Mouse (Mus musculus): ENCODE measurements around the gene Arl5c. TPM values are rescaled to one million over a fixed set of nuclear protein-coding genes. Genes with fewer than 3 reads are reported as not detected.

Gene Arl5c
- total and polyA plus RNA-seq, 3 experiments, result 1.2 to 10.4 TPM; not detected in 1

GRCm38 (mm10) chr11:98034840-98035239, 38.9 kb upstream of the Arl5c start:
- TF ChIP-seq ZKSCAN1 (IDR thresholded peaks at IDR 0.05; ENCODE audit: low read depth, low read length) (no peak), MXI1 (IDR thresholded peaks at IDR 0.05; ENCODE audit: low read depth, low read length) (no peak)
- Histone ChIP-seq H3K36me3 (ENCODE audit: control insufficient read depth in 1 of 2, insufficient read depth in 2 of 2, low read length in 2 of 2) (no peaks in the 10 kb centered on the region; a peak in 1 of 4 replicates), H3K9ac (ENCODE audit: control insufficient read depth, low read depth, low read length, poor library complexity, severe bottlenecking) (no peak overlapping the region), H3K9me3 (replicated peaks; ENCODE audit: insufficient read depth, low read length) (no peaks in the 10 kb centered on the region), H3K27me3 (ENCODE audit: control insufficient read depth in 1 of 2, insufficient read depth in 2 of 2, low read length in 2 of 2) (no peaks in the 10 kb centered on the region), H3K4me1 (ENCODE audit: control insufficient read depth in 1 of 2, insufficient read depth in 2 of 2, low read length in 2 of 2) (peaks cover 0 to 4% of the 10 kb centered on the region in 2 experiments; a peak in 1 of 4 replicates), H3K27ac (ENCODE audit: control insufficient read depth, low read depth, low read length) (no peak overlapping the region), H3K79me2 (ENCODE audit: control insufficient read depth, insufficient read depth, low read length, poor library complexity) (no peaks in the 10 kb centered on the region), H3K4me3 (ENCODE audit: control insufficient read depth in 1 of 2, insufficient read depth in 1 of 2, low read depth in 2 of 2, low read length in 2 of 2) (no peak overlapping the region)
- DNase-seq (ENCODE audit: low read depth, low spot score), result no peak

DNA sequence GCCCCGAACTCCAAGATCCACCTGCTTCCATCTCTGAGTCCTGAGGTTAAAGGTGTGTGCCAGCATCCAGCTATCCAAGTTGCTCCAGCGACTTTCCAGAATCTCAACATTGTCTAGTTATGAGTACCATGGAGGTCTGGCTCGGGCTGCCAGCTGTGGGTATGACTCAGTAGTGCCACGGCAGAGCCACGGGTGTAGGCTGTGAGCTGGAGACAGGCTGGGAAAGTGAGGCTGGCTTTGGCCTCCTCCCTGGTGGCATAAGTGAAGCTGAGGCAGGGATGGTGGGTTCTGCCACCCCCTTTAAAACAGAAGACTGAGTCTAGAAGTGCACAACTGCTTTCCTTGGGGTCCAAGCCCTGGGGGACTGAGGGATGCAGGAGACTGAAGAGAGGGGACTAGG, 38.1 kb upstream of the Arl5c start:
- peaks cover 0 to 6% of the 10 kb centered on the region in 2 experiments; a peak in 1 of 4 replicates for H3K4me1 ChIP-seq (ENCODE audit: control insufficient read depth in 1 of 2, insufficient read depth in 2 of 2, low read length in 2 of 2)
- no peaks in the 10 kb centered on the region for H3K27me3 ChIP-seq (ENCODE audit: control insufficient read depth in 1 of 2, insufficient read depth in 2 of 2, low read length in 2 of 2)
- no peak for DNase-seq (ENCODE audit: low read depth, low spot score)
- no peak overlapping the region for H3K27ac ChIP-seq (ENCODE audit: control insufficient read depth, low read depth, low read length)
- no peak for TF ChIP-seq TAL1 (IDR thresholded peaks at IDR 0.05; ENCODE audit: low read length)
- no peak for TF ChIP-seq MAX (IDR thresholded peaks at IDR 0.05; ENCODE audit: low read length)
- no peak for TF ChIP-seq ZNF384 (IDR thresholded peaks at IDR 0.05; ENCODE audit: low read depth, low read length)
- no peak for TF ChIP-seq CTCF (IDR thresholded peaks at IDR 0.05 in 2 of 3, conservative IDR thresholded peaks at IDR 0.05 in 1 of 3; ENCODE audit: control insufficient read depth in 1 of 3, insufficient read depth in 1 of 3, low read depth in 2 of 3, low read length in 3 of 3, poor library complexity in 1 of 3, severe bottlenecking in 1 of 3)
- no peak for TF ChIP-seq SIN3A (IDR thresholded peaks at IDR 0.05; ENCODE audit: low read length)
- TF ChIP-seq POLR2AphosphoS2 (IDR thresholded peaks at IDR 0.05; ENCODE audit: low read length), result no peak
- no peak for TF ChIP-seq TBP (IDR thresholded peaks at IDR 0.05; ENCODE audit: low read depth, low read length)
- no peak for TF ChIP-seq POLR2A (IDR thresholded peaks at IDR 0.05; ENCODE audit: control insufficient read depth in 1 of 2, insufficient read depth in 1 of 2, low read depth in 1 of 2, low read length in 2 of 2, poor library complexity in 1 of 2)
- TF ChIP-seq HCFC1 (IDR thresholded peaks at IDR 0.05; ENCODE audit: low read depth, low read length), result no peak
- TF ChIP-seq USF2 (IDR thresholded peaks at IDR 0.05; ENCODE audit: borderline replicate concordance in 1 of 2, insufficient read depth in 1 of 2, low read depth in 1 of 2, low read length in 2 of 2), result no peak
- no peak for TF ChIP-seq UBTF (IDR thresholded peaks at IDR 0.05; ENCODE audit: borderline replicate concordance, insufficient read depth, low read depth, low read length)
- TF ChIP-seq NELFE (IDR thresholded peaks at IDR 0.05; ENCODE audit: low read depth, low read length), result no peak
- TF ChIP-seq MEF2A (IDR thresholded peaks at IDR 0.05; ENCODE audit: extremely low read depth, insufficient replicate concordance, low read depth, low read length, poor library complexity, severe bottlenecking), result no peak
- TF ChIP-seq MAFK (IDR thresholded peaks at IDR 0.05; ENCODE audit: borderline replicate concordance, low read depth, low read length), result no peak
- TF ChIP-seq USF1 (IDR thresholded peaks at IDR 0.05; ENCODE audit: low read depth, low read length), result no peak
- no peak for TF ChIP-seq CHD2 (IDR thresholded peaks at IDR 0.05; ENCODE audit: low read length)
- TF ChIP-seq EP300 (IDR thresholded peaks at IDR 0.05; ENCODE audit: low read depth in 1 of 2, low read length in 2 of 2), result no peak
- no peak for TF ChIP-seq TCF12 (IDR thresholded peaks at IDR 0.05; ENCODE audit: low read depth, low read length)
- TF ChIP-seq ZMIZ1 (IDR thresholded peaks at IDR 0.05; ENCODE audit: low read depth, low read length), result no peak
- no peak for TF ChIP-seq MYC (IDR thresholded peaks at IDR 0.05; ENCODE audit: low read depth, low read length)
- no peaks in the 10 kb centered on the region for H3K9me3 ChIP-seq (replicated peaks; ENCODE audit: insufficient read depth, low read length)
- H3K79me2 ChIP-seq (ENCODE audit: control insufficient read depth, insufficient read depth, low read length, poor library complexity), result peaks cover under 1% of the 10 kb centered on the region; the same call in 1 of the 2 replicates
- H3K36me3 ChIP-seq (ENCODE audit: control insufficient read depth in 1 of 2, insufficient read depth in 2 of 2, low read length in 2 of 2), result peaks cover 3% of the 10 kb centered on the region in 2 experiments
- no peak overlapping the region for H3K9ac ChIP-seq (ENCODE audit: control insufficient read depth, low read depth, low read length, poor library complexity, severe bottlenecking)
- no peak overlapping the region for H3K4me3 ChIP-seq (ENCODE audit: control insufficient read depth in 1 of 2, insufficient read depth in 1 of 2, low read depth in 2 of 2, low read length in 2 of 2)

Data from MEL (cell line).